Mouse (Mus musculus): ENCODE results near the gene Igfbp2.

DNA sequence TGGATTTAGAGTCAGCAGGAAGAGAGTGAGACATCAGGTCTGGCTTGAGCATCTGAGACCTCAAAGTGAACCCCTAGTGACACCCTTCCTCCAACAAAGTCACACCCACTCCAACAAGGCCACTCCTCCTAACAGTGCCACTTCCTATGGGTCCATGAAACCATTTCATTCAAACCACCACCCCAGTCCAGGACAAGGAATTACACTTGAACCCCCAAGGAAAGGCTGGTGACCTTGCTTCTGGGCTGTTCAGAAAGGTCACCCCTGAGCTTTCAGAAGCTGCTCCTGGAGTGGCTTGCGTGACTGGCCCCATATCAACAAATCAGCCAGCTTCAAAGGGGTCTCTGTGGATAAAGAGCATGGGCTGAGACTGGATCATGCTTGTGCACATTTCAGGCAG, 29.5 kb downstream of the Igfbp2 start:
- no peak for TF ChIP-seq MYOD1 (IDR thresholded peaks at IDR 0.05; ENCODE audit: control insufficient read depth, insufficient read length, low read depth)
- no peak for TF ChIP-seq CTCF (IDR thresholded peaks at IDR 0.05; ENCODE audit: control insufficient read depth, insufficient read depth, insufficient read length)
- TF ChIP-seq MYOG (IDR thresholded peaks at IDR 0.05; ENCODE audit: control insufficient read depth, extremely low read depth, insufficient read length) = no peak
- TF ChIP-seq MAX (IDR thresholded peaks at IDR 0.05) = no peak
- no peak for TF ChIP-seq USF1 (IDR thresholded peaks at IDR 0.05; ENCODE audit: low read depth)

Measured in C2C12 (cell line).